Mouse (Mus musculus) frontal cortex, adult 2 months (tissue): ENCODE results near the gene Slc39a1. TPM values are rescaled to one million over a fixed set of nuclear protein-coding genes. Genes with fewer than 3 reads are reported as not detected.

ENCODE experiments used
- DNase-seq, 2 experiments: peaks; one replicate each; pipeline ENCODE4 v3.0.0; 2022; ENCODE audit warnings: low spot score in 1 of 2; ENCODE audit errors: extremely low spot score in 1 of 2
- polyA plus RNA-seq: library from polyadenylated mRNA; depleted of rRNA; stranded (reverse); fragments of >200 nt; gene quantifications from 2 replicates; pipeline ENCODE4 v1.2.3, GENCODE M21; 2012; rRNA removed

Slc39a1 gene
- 33.7 and 36.1 TPM in 2 replicates for polyA plus RNA-seq

- peak; percentile 92 to 94 for DNase-seq
These were observed at the start of gene Slc39a1 for GRCm38 (mm10) chr3:90247960-90248745. Gene Slc39a1 (plus strand): TSS chr3:90248172.

GRCm38 (mm10) chr3:90202884-90203283, 45.1 kb upstream of the Slc39a1 start:
- no peak for DNase-seq

- no peak for DNase-seq
These were observed 44.4 kb upstream of the Slc39a1 start for GRCm38 (mm10) chr3:90203619-90204018.

- no peak for DNase-seq
These were observed 43.4 kb upstream of the Slc39a1 start for GRCm38 (mm10) chr3:90204582-90204981.

GRCm38 (mm10) chr3:90208662-90209061, 39.3 kb upstream of the Slc39a1 start:
- no peak for DNase-seq

GRCm38 (mm10) chr3:90209908-90210566, 37.9 kb upstream of the Slc39a1 start:
- DNase-seq: no peak

GRCm38 (mm10) chr3:90211475-90212398, 36.2 kb upstream of the Slc39a1 start:
- no peak for DNase-seq

GRCm38 (mm10) chr3:90212723-90213122, 35.2 kb upstream of the Slc39a1 start:
- no peak for DNase-seq

- peak; percentile 94 to 96 for DNase-seq
These were observed 34.5 kb upstream of the Slc39a1 start, which contains the start of the genes Rps27 and Rab13 for GRCm38 (mm10) chr3:90213377-90213866. Gene Rps27 (minus strand): TSS chr3:90213651. Gene Rab13 (plus strand): TSS chr3:90213695.

- DNase-seq: peak in 1 of 2 experiments; percentile 31
These were observed 33.9 kb upstream of the Slc39a1 start for GRCm38 (mm10) chr3:90213956-90214684.

GRCm38 (mm10) chr3:90215825-90216380, 32.1 kb upstream of the Slc39a1 start:
- no peak for DNase-seq

GRCm38 (mm10) chr3:90220088-90220487, 27.9 kb upstream of the Slc39a1 start:
- DNase-seq: peak in 1 of 2 experiments; percentile 75

GRCm38 (mm10) chr3:90220531-90220951, 27.4 kb upstream of the Slc39a1 start:
- peak in 1 of 2 experiments; percentile 47 for DNase-seq

GRCm38 (mm10) chr3:90221123-90221522, 26.8 kb upstream of the Slc39a1 start:
- DNase-seq: no peak

GRCm38 (mm10) chr3:90222455-90222854, 25.5 kb upstream of the Slc39a1 start:
- no peak for DNase-seq

GRCm38 (mm10) chr3:90222941-90223340, 25.0 kb upstream of the Slc39a1 start:
- DNase-seq: no peak

GRCm38 (mm10) chr3:90224331-90224730, 23.6 kb upstream of the Slc39a1 start:
- DNase-seq: no peak

- no peak for DNase-seq
These were observed 16.9 kb upstream of the Slc39a1 start for GRCm38 (mm10) chr3:90231075-90231474.
